Mouse (Mus musculus) liver, embryonic 14.5 days (tissue): Measurements from ENCODE around the gene Mrps12. TPM values are rescaled to one million over a fixed set of nuclear protein-coding genes. Genes with fewer than 3 reads are reported as not detected.
A peak's percentile ranks its signal among the peaks of the same experiment; 100 is the strongest.

Source experiments
- ATAC-seq: fragments of 200-750 bp; cut with Nextera tagmentation; 2 replicates; pipeline ENCODE4 v1.8.0; 2017; ENCODE audit warnings: moderate number of reproducible peaks, mild to moderate bottlenecking, moderate library complexity; ENCODE audit not compliant: insufficient read depth
- DNase-seq, 3 experiments: peaks; one replicate each; pipeline ENCODE4 v3.0.0-alpha.2; 2012 to 2013; ENCODE audit warnings: low read depth in 3 of 3, low spot score in 3 of 3
- H3K27ac ChIP-seq: fragments of 300-500 bp; sonication (generic); 2 replicates; pipeline ENCODE4 v1.5.1; 2014; ENCODE audit warnings: moderate library complexity, mild to moderate bottlenecking, control low read depth, inconsistent platforms
- H3K27me3 ChIP-seq: fragments of 300-500 bp; sonication (generic); 2 replicates; pipeline ENCODE4 v1.6.1; 2014; ENCODE audit warnings: mild to moderate bottlenecking, low read length, moderate library complexity; ENCODE audit not compliant: control insufficient read depth, insufficient read depth
- H3K36me3 ChIP-seq: fragments of 300-500 bp; sonication (generic); replicated peaks from 2 replicates; pipeline ENCODE4 v1.6.1; 2014; ENCODE audit warnings: low read depth; ENCODE audit not compliant: control insufficient read depth, insufficient read depth
- H3K4me1 ChIP-seq, 2 experiments: fragments of 200-500 bp in 1 of 2; fragments of 300-500 bp in 1 of 2; sonication (generic) in 1 of 2; replicated peaks; 2 replicates each; pipeline ENCODE4 v1.6.1; 2012 to 2014; ENCODE audit warnings: antibody characterized with exemption in 1 of 2, inconsistent platforms in 1 of 2, low read length in 1 of 2; ENCODE audit not compliant: control insufficient read depth in 2 of 2, insufficient read depth in 2 of 2
- H3K4me2 ChIP-seq: fragments of 300-500 bp; sonication (generic); 2 replicates; pipeline ENCODE4 v1.6.1; 2014; ENCODE audit warnings: low read depth, mild to moderate bottlenecking, control low read depth, moderate library complexity
- H3K4me3 ChIP-seq, 2 experiments: fragments of 200-500 bp in 1 of 2; fragments of 300-500 bp in 1 of 2; sonication (generic) in 1 of 2; 2 replicates each; pipeline ENCODE4 v1.5.1; 2012 to 2014; ENCODE audit warnings: low read depth in 2 of 2, low read length in 2 of 2, mild to moderate bottlenecking in 2 of 2, control low read depth in 1 of 2, inconsistent platforms in 1 of 2, moderate library complexity in 1 of 2; ENCODE audit not compliant: insufficient read depth in 1 of 2
- H3K9ac ChIP-seq: fragments of 300-500 bp; sonication (generic); replicated peaks from 2 replicates; pipeline ENCODE4 v1.6.1; 2014; ENCODE audit warnings: mild to moderate bottlenecking, control low read depth, moderate library complexity
- H3K9me3 ChIP-seq: fragments of 300-500 bp; sonication (generic); 2 replicates; pipeline ENCODE4 v1.6.1; 2016; ENCODE audit warnings: low read length, mixed read lengths; ENCODE audit not compliant: control insufficient read depth
- CTCF ChIP-seq: IDR thresholded peaks from 2 replicates; pipeline ENCODE4 v1.5.1; 2016; ENCODE audit warnings: antibody characterized with exemption, low read depth, control low read depth
- EP300 ChIP-seq: IDR thresholded peaks from 2 replicates; pipeline ENCODE4 v1.6.1; 2016; ENCODE audit warnings: antibody characterized with exemption, low read depth
- WGBS: fragments of 180-500 bp; shearing (Covaris S2); extraction: QIAGEN DNeasy Blood & Tissue Kit; methylation state at CpG from one replicate; pipeline ENCODE4 v1.1.7; 2014; ENCODE audit not compliant: insufficient replicate concordance; 5-methylcytosine and 5-hydroxymethylcytosine counted together
- polyA plus RNA-seq, 2 experiments: library from polyadenylated mRNA; depleted of rRNA in 1 of 2; stranded (reverse) in 1 of 2; unstranded in 1 of 2; fragments of >200 nt; fragmentation: Nextera tagmentation in 1 of 2; extraction: Ambion mirVana in 1 of 2; gene quantifications; 2 replicates each; pipeline versions ENCODE4 v1.2.1 to v1.2.3; 2012 to 2014

Mrps12 gene
- polyA plus RNA-seq, 2 experiments, result 46.2 to 82.5 TPM

- peak overlapping the region; percentile 93 for H3K4me2 ChIP-seq
- H3K9ac ChIP-seq, result peak overlapping the region; percentile 94
- ATAC-seq (peak; percentile 22), DNase-seq (no peak)
- H3K9me3 ChIP-seq, result no peaks in the 10 kb centered on the region
- H3K27me3 ChIP-seq, result no peaks in the 10 kb centered on the region
- TF ChIP-seq CTCF (no peak), EP300 (no peak)
- H3K27ac ChIP-seq, result peak overlapping the region; percentile 59
- peak overlapping the region; percentile 77 to 88 for H3K4me3 ChIP-seq
- 2% methylated on average over 13 of the region's 13 CpGs for WGBS
- peaks cover 6 to 13% of the 10 kb centered on the region in 2 experiments for H3K4me1 ChIP-seq
- H3K36me3 ChIP-seq, result peaks cover 3% of the 10 kb centered on the region
These were observed 282 bp downstream of the Mrps12 start for GRCm38 (mm10) chr7:28741368-28741708.

- peak overlapping the region; percentile 93 for H3K4me2 ChIP-seq
- H3K27ac ChIP-seq, result peak overlapping the region; percentile 59
- DNase-seq (no peak), ATAC-seq (no peak)
- H3K9ac ChIP-seq, result peak overlapping the region; percentile 94
- 29% methylated on average over 9 of the region's 9 CpGs for WGBS
- H3K4me3 ChIP-seq, result peak overlapping the region; percentile 77 to 88
- peaks cover 3% of the 10 kb centered on the region for H3K36me3 ChIP-seq
- H3K4me1 ChIP-seq, result peaks cover 6 to 13% of the 10 kb centered on the region in 2 experiments
- no peaks in the 10 kb centered on the region for H3K27me3 ChIP-seq
- TF ChIP-seq CTCF, result peak; percentile 21; the same call in 1 of the 2 replicates
- no peak for TF ChIP-seq EP300
- H3K9me3 ChIP-seq, result no peaks in the 10 kb centered on the region
These were observed 671 bp downstream of the Mrps12 start for GRCm38 (mm10) chr7:28740949-28741348.

DNA sequence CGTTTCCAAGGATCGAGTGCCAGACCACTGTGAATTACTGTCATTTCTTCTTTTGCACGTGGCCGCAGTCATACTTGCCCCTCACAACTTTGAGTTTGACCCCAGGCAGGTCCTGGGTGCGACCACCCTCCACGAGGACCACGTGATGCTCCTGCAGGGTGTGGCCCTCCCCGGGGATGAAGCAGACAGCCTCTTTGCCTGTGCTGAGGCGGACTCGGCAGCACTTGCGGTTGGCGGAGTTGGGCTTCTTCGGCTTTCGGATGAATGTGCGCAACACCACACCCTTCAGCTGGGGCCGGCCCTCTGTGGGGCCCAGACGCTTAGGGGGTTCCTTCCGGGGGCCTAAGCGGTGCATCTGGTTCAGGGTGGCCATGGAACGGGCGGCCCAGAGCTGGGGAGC is 1.8 kb downstream of the Mrps12 start:
- 84% methylated on average over 21 of the region's 21 CpGs for WGBS
- TF ChIP-seq EP300, result no peak
- TF ChIP-seq CTCF, result no peak

GRCm38 (mm10) chr7:28735701-28736100 is 5.9 kb downstream of the Mrps12 start:
- no peaks in the 10 kb centered on the region for H3K27me3 ChIP-seq
- 71% methylated on average over 6 of the region's 6 CpGs for WGBS
- H3K27ac ChIP-seq, result no peak overlapping the region
- H3K4me2 ChIP-seq, result no peak overlapping the region
- peaks cover 3% of the 10 kb centered on the region; the same call in 1 of the 2 replicates for H3K36me3 ChIP-seq
- ATAC-seq (no peak), DNase-seq (no peak)
- peaks cover 3% of the 10 kb centered on the region for H3K9me3 ChIP-seq
- TF ChIP-seq EP300 (no peak), CTCF (no peak)
- H3K4me3 ChIP-seq, result no peak overlapping the region
- H3K4me1 ChIP-seq, result peaks cover 0 to 9% of the 10 kb centered on the region in 2 experiments; a peak in 3 of 4 replicates
- H3K9ac ChIP-seq, result no peak overlapping the region

More for the DNA sequence above, 1.8 kb downstream of the Mrps12 start:
- H3K27ac ChIP-seq, result no peak overlapping the region
- peaks cover 6 to 13% of the 10 kb centered on the region in 2 experiments for H3K4me1 ChIP-seq
- H3K9ac ChIP-seq, result no peak overlapping the region
- DNase-seq, result no peak
- H3K36me3 ChIP-seq, result peaks cover 3% of the 10 kb centered on the region; the same call in 1 of the 2 replicates
- no peak for ATAC-seq
- H3K27me3 ChIP-seq, result no peaks in the 10 kb centered on the region
- no peak overlapping the region for H3K4me2 ChIP-seq
- H3K9me3 ChIP-seq, result no peaks in the 10 kb centered on the region
- H3K4me3 ChIP-seq, result no peak overlapping the region

DNA sequence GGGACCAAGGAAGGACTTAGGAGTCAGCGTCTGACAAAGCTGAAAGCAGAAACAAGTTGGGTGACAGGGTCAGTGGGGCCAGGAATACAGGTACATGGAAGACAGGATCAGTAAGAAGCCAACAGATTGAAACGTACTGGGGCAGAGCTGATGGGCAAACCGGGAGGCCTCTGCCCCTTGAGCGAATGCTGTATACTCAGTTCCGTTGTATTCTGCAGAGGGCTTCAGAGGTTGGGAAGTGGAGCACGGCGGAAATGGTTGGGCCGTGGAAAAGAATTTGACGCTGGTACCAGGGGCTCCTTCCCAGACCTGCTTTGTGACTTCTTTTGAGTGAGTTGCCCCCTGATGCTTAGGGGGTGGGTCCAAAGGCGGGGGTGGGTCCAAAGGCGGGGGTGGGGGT is 8.4 kb downstream of the Mrps12 start:
- Histone ChIP-seq H3K27ac (no peak overlapping the region), H3K9me3 (peaks cover 3% of the 10 kb centered on the region), H3K4me3 (peak overlapping the region; percentile 37 to 38), H3K36me3 (no peaks in the 10 kb centered on the region), H3K4me1 (peaks cover 0 to 9% of the 10 kb centered on the region in 2 experiments; a peak in 3 of 4 replicates), H3K4me2 (peak overlapping the region; percentile 64), H3K9ac (no peak overlapping the region; the same call in 1 of the 2 replicates), H3K27me3 (no peaks in the 10 kb centered on the region)
- ATAC-seq (peak; percentile 30; the same call in 1 of the 2 replicates), DNase-seq (no peak)
- 13% methylated on average over 11 of the region's 11 CpGs for WGBS
- TF ChIP-seq EP300 (no peak), CTCF (no peak)
